Mouse (Mus musculus): ENCODE data around the gene Nln.

The Nln gene

GRCm38 (mm10) chr13:104109288-104109815, at the start of gene Nln, which contains the start of gene Sgtb:
TSS of gene Nln (minus strand) at chr13:104109614.
TSS of gene Sgtb (plus strand) at chr13:104109741.
- DNase-seq (ENCODE audit: low spot score): peak; percentile 81

- DNase-seq (ENCODE audit: low spot score): no peak
Measured at GRCm38 (mm10) chr13:104155686-104156085, 46.3 kb upstream of the Nln start.

- DNase-seq (ENCODE audit: low spot score): no peak
Measured at GRCm38 (mm10) chr13:104155106-104155505, 45.7 kb upstream of the Nln start.

GRCm38 (mm10) chr13:104154180-104154579, 44.8 kb upstream of the Nln start:
- no peak for DNase-seq (ENCODE audit: low spot score)

GRCm38 (mm10) chr13:104145646-104146045, 36.2 kb upstream of the Nln start:
- no peak for DNase-seq (ENCODE audit: low spot score)

- DNase-seq (ENCODE audit: low spot score): no peak
Measured at GRCm38 (mm10) chr13:104144871-104145270, 35.5 kb upstream of the Nln start.

GRCm38 (mm10) chr13:104139369-104140209, 30.2 kb upstream of the Nln start:
- peak; percentile 90 for DNase-seq (ENCODE audit: low spot score)

- no peak for DNase-seq (ENCODE audit: low spot score)
Measured at GRCm38 (mm10) chr13:104134510-104135085, 25.2 kb upstream of the Nln start.

GRCm38 (mm10) chr13:104132561-104132960, 23.1 kb upstream of the Nln start:
- DNase-seq (ENCODE audit: low spot score): no peak

GRCm38 (mm10) chr13:104123662-104124381, 14.4 kb upstream of the Nln start:
- no peak for DNase-seq (ENCODE audit: low spot score)

GRCm38 (mm10) chr13:104122078-104122840, 12.8 kb upstream of the Nln start:
- no peak for DNase-seq (ENCODE audit: low spot score)

- DNase-seq (ENCODE audit: low spot score): peak; percentile 43
Measured at GRCm38 (mm10) chr13:104114827-104115226, 5.4 kb upstream of the Nln start.

- no peak for DNase-seq (ENCODE audit: low spot score)
Measured at GRCm38 (mm10) chr13:104113782-104114181, 4.4 kb upstream of the Nln start.

GRCm38 (mm10) chr13:104112266-104112900, 3.0 kb upstream of the Nln start:
- no peak for DNase-seq (ENCODE audit: low spot score)

GRCm38 (mm10) chr13:104110526-104110925, 1.1 kb upstream of the Nln start:
- DNase-seq (ENCODE audit: low spot score): no peak

GRCm38 (mm10) chr13:104109816-104110521, 555 bp upstream of the Nln start:
- peak; percentile 69 for DNase-seq (ENCODE audit: low spot score)

- DNase-seq (ENCODE audit: low spot score): no peak
Measured at GRCm38 (mm10) chr13:104108651-104109287, 645 bp downstream of the Nln start.

GRCm38 (mm10) chr13:104101606-104102235, 7.7 kb downstream of the Nln start:
- DNase-seq (ENCODE audit: low spot score): no peak

GRCm38 (mm10) chr13:104100416-104100815, 9.0 kb downstream of the Nln start:
- DNase-seq (ENCODE audit: low spot score): no peak

- DNase-seq (ENCODE audit: low spot score): no peak
Measured at GRCm38 (mm10) chr13:104097190-104097589, 12.2 kb downstream of the Nln start.

Data from layer of hippocampus, adult 11-12 months (tissue).